Mouse (Mus musculus) forebrain, embryonic 16.5 days (tissue): ENCODE measurements at regions not wholly inside any gene's neighbourhood (a gene's known extent, or its start where the extent isn't known, plus 50 kb on each side); places are given as distances from the start of the nearest gene placed in this dataset.

Experiments
- ATAC-seq: fragments of 200-750 bp; cut with Nextera tagmentation; 2 replicates; pipeline ENCODE4 v1.8.0; 2017; ENCODE audit warnings: mild to moderate bottlenecking, moderate library complexity
- H3K27ac ChIP-seq: fragments of 300-500 bp; sonication (generic); 2 replicates; pipeline ENCODE4 v1.5.1; 2014; ENCODE audit warnings: low read length, control low read depth
- H3K27me3 ChIP-seq: fragments of 300-500 bp; sonication (generic); replicated peaks from 2 replicates; pipeline ENCODE4 v1.6.1; 2014; ENCODE audit warnings: low read length; ENCODE audit not compliant: control insufficient read depth, insufficient read depth
- H3K36me3 ChIP-seq: fragments of 300-500 bp; sonication (generic); 2 replicates; pipeline ENCODE4 v1.6.1; 2014; ENCODE audit not compliant: control insufficient read depth, insufficient read depth
- H3K4me1 ChIP-seq: fragments of 300-500 bp; sonication (generic); replicated peaks from 2 replicates; pipeline ENCODE4 v1.6.1; 2014; ENCODE audit warnings: low read length; ENCODE audit not compliant: control insufficient read depth, insufficient read depth
- H3K4me2 ChIP-seq: fragments of 300-500 bp; sonication (generic); 2 replicates; pipeline ENCODE4 v1.6.1; 2014; ENCODE audit warnings: mild to moderate bottlenecking, low read length, control low read depth
- H3K4me3 ChIP-seq: fragments of 300-500 bp; sonication (generic); replicated peaks from 2 replicates; pipeline ENCODE4 v1.5.1; 2014; ENCODE audit warnings: mild to moderate bottlenecking, low read length, control low read depth
- H3K9ac ChIP-seq: fragments of 300-500 bp; sonication (generic); replicated peaks from 2 replicates; pipeline ENCODE4 v1.6.1; 2014; ENCODE audit warnings: low read depth, low read length, control low read depth
- H3K9me3 ChIP-seq: fragments of 300-500 bp; sonication (generic); 2 replicates; pipeline ENCODE4 v1.6.1; 2016; ENCODE audit warnings: low read length; ENCODE audit not compliant: control insufficient read depth
- WGBS: fragments of 180-500 bp; shearing (Covaris S2); extraction: QIAGEN DNeasy Blood & Tissue Kit; methylation state at CpG from one replicate; pipeline ENCODE4 v1.1.7; 2014; 5-methylcytosine and 5-hydroxymethylcytosine counted together

GRCm38 (mm10) chr1:108797053-108797801, 1185.0 kb upstream of the Cdh7 start:
- Histone ChIP-seq H3K9ac (no peak overlapping the region), H3K4me3 (no peak overlapping the region), H3K27ac (peak overlapping the region; percentile 31), H3K27me3 (no peaks in the 10 kb centered on the region), H3K9me3 (no peaks in the 10 kb centered on the region), H3K4me2 (no peak overlapping the region), H3K4me1 (peaks cover 4% of the 10 kb centered on the region; the same call in 1 of the 2 replicates), H3K36me3 (no peaks in the 10 kb centered on the region)
- whole genome bisulfite sequencing, result 10% methylated on average over 1 of the region's 1 CpGs
- peak; percentile 96 for ATAC-seq

GRCm38 (mm10) chr1:108800101-108800500, 1182.1 kb upstream of the Cdh7 start:
- H3K4me1 ChIP-seq, result peaks cover 4% of the 10 kb centered on the region; the same call in 1 of the 2 replicates
- WGBS, result 13% methylated on average over 4 of the region's 4 CpGs
- ATAC-seq, result no peak

GRCm38 (mm10) chr1:108827238-108827637, 1155.0 kb upstream of the Cdh7 start:
- ATAC-seq, result no peak
- no peak overlapping the region for H3K4me3 ChIP-seq

More at GRCm38 (mm10) chr1:108800101-108800500, 1182.1 kb upstream of the Cdh7 start:
- H3K27me3 ChIP-seq, result no peaks in the 10 kb centered on the region
- H3K36me3 ChIP-seq, result no peaks in the 10 kb centered on the region
- no peak overlapping the region for H3K9ac ChIP-seq
- H3K27ac ChIP-seq, result no peak overlapping the region
- H3K9me3 ChIP-seq, result no peaks in the 10 kb centered on the region
- no peak overlapping the region for H3K4me3 ChIP-seq
- H3K4me2 ChIP-seq, result no peak overlapping the region

More at GRCm38 (mm10) chr1:108827238-108827637, 1155.0 kb upstream of the Cdh7 start:
- H3K9me3 ChIP-seq, result no peaks in the 10 kb centered on the region
- H3K9ac ChIP-seq, result no peak overlapping the region
- no peak overlapping the region for H3K27ac ChIP-seq
- H3K4me2 ChIP-seq, result no peak overlapping the region
- WGBS, result 74% methylated on average over 2 of the region's 2 CpGs
- H3K36me3 ChIP-seq, result no peaks in the 10 kb centered on the region
- H3K4me1 ChIP-seq, result no peaks in the 10 kb centered on the region
- H3K27me3 ChIP-seq, result no peaks in the 10 kb centered on the region
